Mouse (Mus musculus): Measurements from ENCODE around the gene Mup7. TPM values are rescaled to one million over a fixed set of nuclear protein-coding genes. Genes with fewer than 3 reads are reported as not detected.
"Not testable (repeated sequence)": the region's sequence is repeated elsewhere in the genome, so short reads cannot be mapped to it uniquely, and the experiment has no call there.

Mup7 gene
- total RNA-seq (2021): 10 to 100 TPM in 1 of 2 experiments, not detected in 1; 10.7 TPM
- long read RNA-seq, experiment 1: 0 reads
- long read RNA-seq, experiment 2: 0 reads

- not testable (repeated sequence) for DNase-seq
Observed at GRCm38 (mm10) chr4:60070375-60070774, at the start of gene Mup7. Gene Mup7, minus strand, starts transcription at chr4:60070475.

DNA sequence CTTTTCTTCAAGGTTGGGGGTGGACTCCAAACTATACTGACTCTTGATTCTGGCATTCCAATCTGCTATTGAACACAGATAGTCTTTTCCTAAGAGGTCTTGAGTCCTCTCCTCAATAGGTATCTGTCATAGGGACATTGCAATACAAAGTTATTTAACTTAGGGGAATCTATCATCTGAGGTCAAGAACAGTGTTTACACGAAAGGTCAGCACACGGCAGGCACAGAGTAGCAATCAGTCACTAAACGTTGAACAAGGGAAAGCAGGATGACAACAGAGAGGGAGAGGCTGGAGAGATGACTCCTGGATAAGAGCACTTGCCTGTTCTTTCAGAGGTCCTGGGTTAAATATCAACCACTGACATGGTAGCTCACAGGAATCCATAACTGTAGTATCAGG is 9.6 kb upstream of the Mup7 start:
- not testable (repeated sequence) for DNase-seq

GRCm38 (mm10) chr4:60029334-60030111 is 40.8 kb downstream of the Mup7 start:
- DNase-seq: not testable (repeated sequence)

GRCm38 (mm10) chr4:60020141-60020540 is 50.1 kb downstream of the Mup7 start:
- not testable (repeated sequence) for DNase-seq

Other genes with a start within 250 kb of the Mup7 start
- not detected for gene Slc46a2, start 155.4 kb downstream of the Mup7 start, total RNA-seq (2021)
- gene Mup4, start 109.8 kb downstream of the Mup7 start, total RNA-seq (2021): not detected
- not detected for gene Mup6, start 106.2 kb downstream of the Mup7 start, total RNA-seq (2021)
- gene Mup2, start 83.8 kb upstream of the Mup7 start, total RNA-seq (2021): under 1 TPM in 1 of 2 experiments, not detected in 1; 0.94 TPM
- not detected for gene Mup8, start 152.1 kb upstream of the Mup7 start, total RNA-seq (2021)

Measured in gastrocnemius, postnatal 25 days (tissue).